Mouse (Mus musculus): ENCODE results near the gene Celf2. TPM values are rescaled to one million over a fixed set of nuclear protein-coding genes. Genes with fewer than 3 reads are reported as not detected.

Celf2 gene
- polyA plus RNA-seq, 1 experiment = 127 TPM

GRCm38 (mm10) chr2:6538500-6538899 lies 970.9 kb downstream of the Celf2 start:
- Histone ChIP-seq H3K4me1 (ENCODE audit: control insufficient read depth, insufficient read depth, low read length) (peaks cover 7% of the 10 kb centered on the region; the same call in 1 of the 2 replicates), H3K27ac (ENCODE audit: insufficient read depth, low read depth, low read length) (no peak overlapping the region), H3K4me3 (ENCODE audit: insufficient read depth, low read length) (no peak overlapping the region)
- TF ChIP-seq CTCF (IDR thresholded peaks at IDR 0.05; ENCODE audit: low read depth, low read length) (no peak), POLR2A (IDR thresholded peaks at IDR 0.05; ENCODE audit: borderline replicate concordance, low read depth, low read length) (no peak)

- H3K4me3 ChIP-seq (ENCODE audit: insufficient read depth, low read length) = no peak overlapping the region
- H3K4me1 ChIP-seq (ENCODE audit: control insufficient read depth, insufficient read depth, low read length) = peaks cover 7% of the 10 kb centered on the region; the same call in 1 of the 2 replicates
- H3K27ac ChIP-seq (ENCODE audit: insufficient read depth, low read depth, low read length) = no peak overlapping the region
- TF ChIP-seq CTCF (IDR thresholded peaks at IDR 0.05; ENCODE audit: low read depth, low read length) (no peak), POLR2A (IDR thresholded peaks at IDR 0.05; ENCODE audit: borderline replicate concordance, low read depth, low read length) (no peak)
These were observed 971.3 kb downstream of the Celf2 start for GRCm38 (mm10) chr2:6538031-6538430.

- no peak overlapping the region for H3K27ac ChIP-seq (ENCODE audit: insufficient read depth, low read depth, low read length)
- H3K4me3 ChIP-seq (ENCODE audit: insufficient read depth, low read length) = no peak overlapping the region
- H3K4me1 ChIP-seq (ENCODE audit: control insufficient read depth, insufficient read depth, low read length) = peaks cover 7% of the 10 kb centered on the region; the same call in 1 of the 2 replicates
- TF ChIP-seq POLR2A (IDR thresholded peaks at IDR 0.05; ENCODE audit: borderline replicate concordance, low read depth, low read length) (no peak), CTCF (IDR thresholded peaks at IDR 0.05; ENCODE audit: low read depth, low read length) (no peak)
These were observed 972.0 kb downstream of the Celf2 start for GRCm38 (mm10) chr2:6537326-6537725.

GRCm38 (mm10) chr2:6536372-6536771 lies 973.0 kb downstream of the Celf2 start:
- Histone ChIP-seq H3K27ac (ENCODE audit: insufficient read depth, low read depth, low read length) (no peak overlapping the region), H3K4me3 (ENCODE audit: insufficient read depth, low read length) (no peak overlapping the region), H3K4me1 (ENCODE audit: control insufficient read depth, insufficient read depth, low read length) (peaks cover 7% of the 10 kb centered on the region; the same call in 1 of the 2 replicates)
- TF ChIP-seq POLR2A (IDR thresholded peaks at IDR 0.05; ENCODE audit: borderline replicate concordance, low read depth, low read length) (no peak), CTCF (IDR thresholded peaks at IDR 0.05; ENCODE audit: low read depth, low read length) (no peak)

- TF ChIP-seq CTCF (IDR thresholded peaks at IDR 0.05; ENCODE audit: low read depth, low read length) = no peak
- no peak for TF ChIP-seq POLR2A (IDR thresholded peaks at IDR 0.05; ENCODE audit: borderline replicate concordance, low read depth, low read length)
- no peak overlapping the region for H3K27ac ChIP-seq (ENCODE audit: insufficient read depth, low read depth, low read length)
- H3K4me1 ChIP-seq (ENCODE audit: control insufficient read depth, insufficient read depth, low read length) = no peaks in the 10 kb centered on the region
- no peak overlapping the region for H3K4me3 ChIP-seq (ENCODE audit: insufficient read depth, low read length)
These were observed 977.0 kb downstream of the Celf2 start for GRCm38 (mm10) chr2:6532341-6532740.

GRCm38 (mm10) chr2:6528076-6528475 lies 981.3 kb downstream of the Celf2 start:
- H3K27ac ChIP-seq (ENCODE audit: insufficient read depth, low read depth, low read length) = no peak overlapping the region
- H3K4me1 ChIP-seq (ENCODE audit: control insufficient read depth, insufficient read depth, low read length) = no peaks in the 10 kb centered on the region
- H3K4me3 ChIP-seq (ENCODE audit: insufficient read depth, low read length) = no peak overlapping the region
- no peak for TF ChIP-seq POLR2A (IDR thresholded peaks at IDR 0.05; ENCODE audit: borderline replicate concordance, low read depth, low read length)
- TF ChIP-seq CTCF (IDR thresholded peaks at IDR 0.05; ENCODE audit: low read depth, low read length) = no peak

- Histone ChIP-seq H3K27ac (ENCODE audit: insufficient read depth, low read depth, low read length) (no peak overlapping the region), H3K4me3 (ENCODE audit: insufficient read depth, low read length) (no peak overlapping the region), H3K4me1 (ENCODE audit: control insufficient read depth, insufficient read depth, low read length) (no peaks in the 10 kb centered on the region)
- no peak for TF ChIP-seq POLR2A (IDR thresholded peaks at IDR 0.05; ENCODE audit: borderline replicate concordance, low read depth, low read length)
- TF ChIP-seq CTCF (IDR thresholded peaks at IDR 0.05; ENCODE audit: low read depth, low read length) = no peak
These were observed 982.5 kb downstream of the Celf2 start for GRCm38 (mm10) chr2:6526825-6527224.

- TF ChIP-seq POLR2A (IDR thresholded peaks at IDR 0.05; ENCODE audit: borderline replicate concordance, low read depth, low read length) (no peak), CTCF (IDR thresholded peaks at IDR 0.05; ENCODE audit: low read depth, low read length) (no peak)
- H3K4me3 ChIP-seq (ENCODE audit: insufficient read depth, low read length) = no peak overlapping the region
- H3K27ac ChIP-seq (ENCODE audit: insufficient read depth, low read depth, low read length) = no peak overlapping the region
These were observed 983.1 kb downstream of the Celf2 start for GRCm38 (mm10) chr2:6526311-6526710.

GRCm38 (mm10) chr2:6523924-6524300 lies 985.5 kb downstream of the Celf2 start:
- no peak overlapping the region for H3K27ac ChIP-seq (ENCODE audit: insufficient read depth, low read depth, low read length)
- H3K4me3 ChIP-seq (ENCODE audit: insufficient read depth, low read length) = no peak overlapping the region
- TF ChIP-seq CTCF (IDR thresholded peaks at IDR 0.05; ENCODE audit: low read depth, low read length) = no peak
- no peak for TF ChIP-seq POLR2A (IDR thresholded peaks at IDR 0.05; ENCODE audit: borderline replicate concordance, low read depth, low read length)
- no peaks in the 10 kb centered on the region for H3K4me1 ChIP-seq (ENCODE audit: control insufficient read depth, insufficient read depth, low read length)

More at GRCm38 (mm10) chr2:6526311-6526710, 983.1 kb downstream of the Celf2 start:
- no peaks in the 10 kb centered on the region for H3K4me1 ChIP-seq (ENCODE audit: control insufficient read depth, insufficient read depth, low read length)

- H3K4me3 ChIP-seq (ENCODE audit: insufficient read depth, low read length) = no peak overlapping the region
- H3K4me1 ChIP-seq (ENCODE audit: control insufficient read depth, insufficient read depth, low read length) = no peaks in the 10 kb centered on the region
- no peak overlapping the region for H3K27ac ChIP-seq (ENCODE audit: insufficient read depth, low read depth, low read length)
- TF ChIP-seq CTCF (IDR thresholded peaks at IDR 0.05; ENCODE audit: low read depth, low read length) (no peak), POLR2A (IDR thresholded peaks at IDR 0.05; ENCODE audit: borderline replicate concordance, low read depth, low read length) (no peak)
These were observed 986.0 kb downstream of the Celf2 start for GRCm38 (mm10) chr2:6523261-6523923.

Data from bone marrow macrophage, adult 2 months (primary cell).